Mouse (Mus musculus): ENCODE measurements around the gene Chit1.
A peak's percentile ranks its signal among the peaks of the same experiment; 100 is the strongest.

The Chit1 gene

DNA sequence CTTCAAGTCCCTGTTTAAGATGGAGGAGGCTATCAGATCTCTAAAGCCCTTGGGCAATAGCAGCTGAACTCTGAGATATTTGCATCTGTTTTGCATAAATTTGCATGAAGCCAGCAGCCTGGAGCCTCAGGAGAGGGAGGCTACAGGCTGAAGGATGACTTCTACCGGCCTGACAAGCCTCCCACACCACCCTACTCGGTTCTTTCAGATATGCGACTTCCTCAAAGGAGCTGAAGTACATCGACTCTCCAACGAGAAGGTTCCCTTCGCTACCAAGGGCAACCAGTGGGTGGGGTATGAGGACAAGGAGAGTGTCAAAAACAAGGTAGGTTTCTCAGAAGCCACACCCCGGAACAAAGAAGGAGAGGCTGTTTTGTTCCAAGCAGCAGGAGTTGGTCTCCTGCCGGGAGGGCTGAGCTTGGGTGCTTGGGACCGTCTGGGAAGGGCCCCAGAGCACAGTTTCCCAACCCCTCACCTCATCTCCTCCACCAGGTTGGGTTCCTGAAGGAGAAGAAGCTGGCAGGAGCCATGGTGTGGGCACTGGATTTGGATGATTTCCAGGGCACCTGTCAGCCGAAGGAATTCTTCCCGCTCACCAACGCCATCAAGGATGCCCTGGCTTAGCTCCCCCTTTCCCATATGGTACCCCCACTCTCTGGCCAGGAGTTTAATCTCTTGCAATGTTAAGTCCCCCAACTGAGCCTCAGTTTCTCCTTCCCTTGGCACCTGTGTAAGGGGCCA is 78.1 kb downstream of the Chit1 start:
- DNase-seq (ENCODE audit: low spot score): no peak

DNA sequence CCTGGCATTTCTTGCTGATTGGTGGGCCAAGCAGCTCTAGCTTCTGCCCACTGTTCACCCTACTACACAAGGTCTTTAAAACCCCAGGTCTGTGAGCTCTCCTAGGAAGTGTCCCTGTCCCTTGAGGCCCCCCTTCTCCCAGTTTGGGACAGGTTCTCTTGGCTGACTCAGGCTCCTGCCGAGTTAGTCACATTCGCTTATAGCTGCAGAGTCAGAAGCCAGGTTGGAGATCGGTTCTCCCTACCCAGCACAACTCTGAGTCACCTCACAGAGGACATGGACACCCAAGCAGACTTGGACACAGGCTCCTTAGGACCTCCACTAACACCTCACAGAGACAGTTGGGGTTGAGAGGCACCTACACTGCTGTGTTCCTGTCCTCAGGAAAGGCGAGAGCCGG is 80.2 kb downstream of the Chit1 start:
- no peak for DNase-seq (ENCODE audit: low spot score)

DNA sequence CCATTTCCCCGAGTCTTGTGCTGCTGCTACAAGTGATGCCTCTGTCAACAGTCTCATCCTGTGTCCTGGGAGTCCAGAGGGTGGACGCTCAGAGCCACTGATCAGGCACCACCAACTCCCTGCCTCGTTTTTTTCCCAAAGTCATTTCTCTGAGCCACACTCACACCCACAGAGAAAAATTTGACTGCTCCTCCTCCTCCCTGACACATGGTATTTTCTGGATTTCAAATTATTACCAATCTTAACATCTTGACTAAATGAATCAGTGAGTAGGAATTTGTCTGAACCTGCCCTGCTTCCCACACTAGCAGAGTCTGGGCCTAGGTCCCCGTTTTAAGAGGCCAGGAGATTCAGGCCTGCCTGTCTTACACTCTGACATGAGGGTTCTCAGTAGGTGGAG is 81.0 kb downstream of the Chit1 start:
- DNase-seq (ENCODE audit: low spot score): no peak

DNA sequence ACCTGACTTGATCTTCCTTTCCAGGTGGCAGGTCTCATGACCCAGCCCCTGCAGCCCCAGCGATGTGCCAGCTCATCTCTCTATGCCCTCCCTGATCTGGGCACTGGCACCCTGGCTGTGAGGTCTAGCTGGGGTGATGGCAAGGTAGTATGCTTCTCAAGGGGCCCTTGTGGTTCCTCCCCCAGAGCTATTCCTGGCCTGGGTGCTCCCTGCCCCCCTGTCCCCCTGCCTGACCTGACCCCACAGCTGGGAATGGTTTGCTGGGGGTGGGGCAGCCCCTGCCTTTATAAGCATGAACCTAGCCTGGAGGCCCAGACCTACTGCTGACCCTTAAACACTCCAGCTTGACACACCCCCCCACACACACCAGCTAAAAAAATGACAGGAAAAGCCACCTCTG is 82.1 kb downstream of the Chit1 start, which contains the start of gene Mybph:
Gene Mybph, plus strand, starts transcription at position 323 of the 400 bp plus-strand sequence.
- DNase-seq (ENCODE audit: low spot score): no peak

DNA sequence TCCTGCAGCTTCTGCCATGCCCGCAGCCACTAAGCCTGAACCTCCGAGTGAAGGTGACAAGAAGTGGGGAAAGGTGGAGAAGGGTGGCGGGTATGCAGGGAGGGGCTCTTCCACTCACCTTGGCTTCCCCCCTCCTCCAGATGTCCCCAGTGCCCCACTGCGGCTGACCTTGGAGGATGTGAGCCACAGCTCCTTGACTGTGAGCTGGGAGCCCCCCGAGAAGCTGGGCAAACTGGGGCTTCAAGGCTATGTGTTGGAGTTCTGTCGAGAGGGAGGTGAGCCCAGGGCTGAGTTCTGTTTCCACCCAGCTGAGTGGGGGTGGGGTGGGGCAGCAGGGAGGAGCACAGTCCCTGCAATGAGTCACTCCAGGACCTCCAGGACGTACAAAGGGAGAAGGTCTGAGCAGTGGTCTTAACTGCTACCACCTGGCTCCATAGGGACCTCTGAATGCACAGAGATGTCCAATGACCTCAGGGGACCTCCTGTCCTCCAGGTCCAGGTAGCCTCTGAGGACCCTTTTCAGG is 82.7 kb downstream of the Chit1 start:
- DNase-seq (ENCODE audit: low spot score): no peak

DNA sequence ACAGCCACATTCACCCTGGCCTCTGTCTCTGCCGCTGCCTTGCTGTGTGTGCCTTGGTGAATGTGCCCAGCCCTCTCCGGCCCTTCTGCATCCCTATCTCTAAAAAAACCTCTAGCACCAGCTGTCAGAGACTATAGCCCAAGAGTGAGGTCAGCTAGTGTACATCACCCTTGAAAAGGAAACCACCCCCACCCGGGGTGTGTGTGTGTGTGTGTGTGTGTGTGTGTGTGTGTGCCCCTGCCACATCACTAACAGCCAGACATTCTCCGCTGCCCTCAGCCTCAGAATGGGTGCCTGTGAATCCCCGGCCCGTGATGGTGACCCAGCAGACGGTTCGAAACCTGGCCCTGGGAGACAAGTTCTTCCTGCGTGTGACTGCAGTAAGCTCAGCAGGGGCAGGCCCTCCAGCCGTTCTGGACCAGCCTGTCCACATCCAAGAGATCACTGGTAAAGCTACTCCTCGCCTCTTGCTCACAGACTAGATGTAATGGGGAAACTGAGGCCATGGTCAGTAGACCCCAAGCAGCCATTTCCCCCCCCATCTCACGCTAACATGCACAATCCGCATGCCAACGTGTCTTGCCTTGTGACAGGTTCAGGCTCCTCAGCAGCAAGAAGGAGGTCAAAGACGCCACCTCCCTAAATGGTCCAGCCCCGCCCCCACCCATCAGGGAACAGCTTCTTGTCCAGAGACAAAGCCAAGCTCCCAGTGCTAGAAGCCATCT is 83.4 kb downstream of the Chit1 start:
- no peak for DNase-seq (ENCODE audit: low spot score)

DNA sequence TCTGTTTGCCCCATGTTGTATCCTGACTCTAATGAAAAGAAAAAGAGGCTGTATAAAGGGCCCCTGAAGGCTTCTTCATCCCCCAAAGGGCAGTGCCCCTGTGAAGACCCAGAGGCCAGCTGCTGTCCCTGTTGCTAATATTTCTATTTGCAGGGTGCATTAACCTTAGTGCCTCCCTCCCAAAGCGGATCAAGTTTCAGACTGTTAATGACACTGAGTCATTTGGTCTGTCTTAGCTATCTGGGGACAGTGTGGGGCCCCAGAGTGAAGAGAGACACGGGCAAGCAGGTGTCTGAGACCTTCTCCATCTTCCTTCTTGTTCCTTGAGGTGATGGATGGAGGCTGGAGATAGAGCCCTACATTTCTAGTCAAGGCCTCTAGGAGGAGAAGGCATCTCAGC is 84.1 kb downstream of the Chit1 start:
- DNase-seq (ENCODE audit: low spot score): no peak

DNA sequence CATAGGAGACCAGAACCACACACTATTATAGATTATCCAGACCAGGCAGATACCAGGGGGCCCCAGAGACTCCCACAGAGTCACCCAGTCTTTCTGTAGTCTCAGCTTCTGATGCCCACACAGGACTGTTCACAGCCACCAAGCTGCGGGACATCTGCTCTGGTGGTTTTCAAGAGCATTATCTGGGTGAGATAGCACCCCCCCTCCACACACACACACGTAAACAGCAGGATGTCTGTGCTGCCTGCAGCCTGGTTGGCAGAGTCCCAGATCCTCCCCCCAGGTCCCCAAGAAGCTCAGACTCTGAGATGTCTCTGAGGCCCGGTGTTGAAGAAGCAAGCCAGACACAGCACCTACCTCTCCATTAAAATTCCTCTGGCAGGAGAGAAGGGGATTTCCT is 84.5 kb downstream of the Chit1 start:
- no peak for DNase-seq (ENCODE audit: low spot score)

DNA sequence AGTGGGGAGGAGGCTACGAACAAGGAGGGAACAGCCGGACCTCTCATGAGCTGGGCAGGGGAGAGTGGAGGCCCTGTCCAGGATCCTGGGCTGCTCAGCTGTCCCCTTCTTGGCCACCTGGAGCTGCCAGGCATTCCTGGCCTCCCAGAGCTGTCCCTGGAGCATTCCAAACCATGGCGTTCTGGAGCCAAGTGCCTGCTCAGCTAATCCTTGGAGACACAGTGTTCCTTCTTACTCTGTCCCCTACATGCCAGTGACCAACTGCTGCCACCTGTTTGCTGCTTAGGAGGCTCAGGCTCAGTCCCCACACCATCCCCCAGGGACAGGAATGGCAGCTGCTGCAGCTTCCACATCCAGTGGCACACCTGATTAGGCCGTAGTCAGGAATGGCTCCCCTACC is 84.9 kb downstream of the Chit1 start:
- no peak for DNase-seq (ENCODE audit: low spot score)

DNA sequence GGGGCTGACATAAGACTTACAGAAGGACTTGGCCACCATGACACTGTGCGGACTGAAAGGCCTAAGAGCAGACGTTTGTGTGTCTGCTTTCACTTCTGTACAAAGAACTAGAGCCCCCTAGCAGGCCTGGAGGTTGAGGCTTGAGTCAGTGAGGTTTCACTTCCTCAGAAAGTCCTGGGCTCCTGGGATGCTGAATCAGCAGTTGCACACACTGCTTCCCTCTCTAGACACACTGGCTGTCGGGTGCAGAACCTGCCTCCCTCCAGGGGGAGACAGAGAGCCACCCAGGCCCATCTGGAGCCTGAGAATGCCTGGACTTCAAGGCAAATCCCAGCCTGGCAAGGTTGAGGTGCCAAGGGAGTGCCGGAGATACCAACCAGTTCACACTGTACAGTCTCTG is 85.3 kb downstream of the Chit1 start:
- DNase-seq (ENCODE audit: low spot score): peak; percentile 72

DNA sequence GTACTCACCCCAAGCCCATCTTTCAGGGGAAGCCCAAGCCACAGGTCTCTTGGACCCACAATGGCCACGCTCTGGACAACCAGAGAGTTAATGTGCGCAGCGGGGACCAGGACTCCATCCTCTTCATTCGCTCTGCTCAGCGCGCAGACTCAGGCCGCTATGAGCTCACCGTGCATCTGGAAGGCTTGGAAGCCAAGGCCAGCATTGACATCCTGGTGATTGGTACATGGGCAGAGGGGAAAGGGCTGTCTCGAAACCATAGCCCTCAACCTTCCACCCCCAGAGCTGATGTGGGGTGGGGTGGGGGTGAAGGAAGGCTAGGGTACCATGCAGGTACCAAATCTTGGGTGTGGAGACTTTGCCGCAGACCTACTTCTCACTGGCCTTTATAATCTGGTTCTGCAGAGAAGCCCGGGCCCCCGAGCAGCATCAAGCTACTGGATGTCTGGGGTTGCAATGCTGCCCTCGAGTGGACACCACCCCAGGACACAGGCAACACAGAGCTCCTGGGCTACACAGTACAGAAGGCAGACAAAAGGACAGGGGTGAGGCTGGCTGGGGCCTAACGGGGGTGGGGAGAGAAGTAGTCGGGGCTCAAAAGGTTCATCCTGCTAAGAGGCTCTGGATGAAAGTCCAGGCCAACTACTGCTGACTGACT is 86.4 kb downstream of the Chit1 start:
- no peak for DNase-seq (ENCODE audit: low spot score)

DNA sequence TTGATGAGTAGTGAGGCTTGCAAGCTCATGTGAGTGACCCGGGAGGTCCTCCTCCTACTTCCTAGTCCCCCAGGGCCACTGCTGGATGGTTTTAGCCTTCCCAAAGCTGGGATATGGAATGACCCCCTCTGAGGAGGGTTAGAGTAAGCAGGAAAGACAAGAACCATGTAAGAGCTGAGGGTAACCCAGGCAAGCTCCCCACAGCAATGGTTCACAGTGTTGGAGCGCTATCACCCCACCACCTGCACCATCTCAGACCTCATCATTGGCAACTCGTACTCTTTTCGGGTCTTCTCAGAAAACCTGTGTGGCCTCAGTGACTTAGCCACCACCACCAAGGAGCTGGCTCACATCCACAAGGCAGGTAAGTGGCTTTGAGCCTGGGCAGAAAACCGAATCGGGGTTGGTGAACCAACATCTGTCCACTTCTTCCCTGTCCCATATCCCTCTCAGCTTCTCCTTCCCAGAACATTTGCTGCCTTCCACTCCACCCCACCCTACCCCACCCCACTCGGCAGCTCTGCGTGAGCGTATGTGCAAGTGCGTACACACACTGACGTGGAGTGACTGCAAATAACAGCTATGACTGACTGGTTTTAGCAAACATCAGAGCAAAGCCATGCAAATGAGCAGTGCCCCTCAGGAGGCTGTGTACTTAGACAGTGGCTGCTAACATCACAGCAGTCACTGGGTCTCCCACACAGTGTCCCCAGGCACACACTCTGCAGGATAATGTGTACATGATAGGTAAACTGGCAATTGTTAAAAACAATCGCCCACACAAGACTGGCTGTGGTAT is 87.4 kb downstream of the Chit1 start:
- DNase-seq (ENCODE audit: low spot score): no peak

DNA sequence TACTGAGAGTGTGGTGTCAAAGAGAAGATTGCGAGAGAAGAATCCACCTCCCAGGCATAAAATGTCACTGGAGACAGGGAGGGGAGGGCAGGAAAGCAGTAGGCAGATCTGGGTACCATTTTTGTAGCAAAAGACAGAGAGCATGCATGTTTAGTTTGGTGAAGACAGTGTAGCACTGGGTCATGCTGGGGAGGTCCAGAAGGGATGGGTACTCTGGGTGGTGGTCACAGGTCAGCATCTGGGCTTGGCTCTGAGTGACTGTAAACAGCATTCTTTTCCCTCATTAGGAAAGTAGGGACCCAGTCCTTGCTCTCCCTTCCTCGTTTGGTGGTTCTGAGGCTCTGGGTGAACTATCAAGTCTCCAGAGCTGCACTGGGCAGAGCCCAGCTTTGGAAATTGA is 89.4 kb downstream of the Chit1 start:
- no peak for DNase-seq (ENCODE audit: low spot score)

All from urinary bladder, postnatal 25 days (tissue).